Mouse (Mus musculus) limb, embryonic 13.5 days (tissue): ENCODE measurements around the gene Rnf128. TPM values are rescaled to one million over a fixed set of nuclear protein-coding genes. Genes with fewer than 3 reads are reported as not detected.

Experiments used
- polyA plus RNA-seq: library from polyadenylated mRNA; unstranded; fragments of >200 nt; fragmentation: Nextera tagmentation; extraction: Ambion mirVana; gene quantifications from 2 replicates; pipeline ENCODE4 v1.2.1, GENCODE M21; 2015

Rnf128 gene
- polyA plus RNA-seq, 1 experiment from 2014 or later = 8.0 TPM

Other genes starting within 250 kb of the Rnf128 start
- gene Trap1a, start 229.6 kb upstream of the Rnf128 start, polyA plus RNA-seq = not detected in 2 replicates
- 0.92 and 1.2 TPM in 2 replicates for gene D330045A20Rik, start 82.9 kb upstream of the Rnf128 start, polyA plus RNA-seq
- gene Tbc1d8b, start 121.7 kb downstream of the Rnf128 start, polyA plus RNA-seq = 3.2 and 3.8 TPM in 2 replicates
- 0.62 and 0.92 TPM in 2 replicates for gene Gm15013, start 151.2 kb downstream of the Rnf128 start, polyA plus RNA-seq
- 0.18 and 0.41 TPM in 2 replicates for gene Ripply1, start 219.0 kb downstream of the Rnf128 start, polyA plus RNA-seq
- gene Cldn2, start 237.5 kb downstream of the Rnf128 start, polyA plus RNA-seq = 0.27 and 0.32 TPM in 2 replicates